18 mouse cellular contexts compared by ENCODE assay signal in the genomic region with DNA sequence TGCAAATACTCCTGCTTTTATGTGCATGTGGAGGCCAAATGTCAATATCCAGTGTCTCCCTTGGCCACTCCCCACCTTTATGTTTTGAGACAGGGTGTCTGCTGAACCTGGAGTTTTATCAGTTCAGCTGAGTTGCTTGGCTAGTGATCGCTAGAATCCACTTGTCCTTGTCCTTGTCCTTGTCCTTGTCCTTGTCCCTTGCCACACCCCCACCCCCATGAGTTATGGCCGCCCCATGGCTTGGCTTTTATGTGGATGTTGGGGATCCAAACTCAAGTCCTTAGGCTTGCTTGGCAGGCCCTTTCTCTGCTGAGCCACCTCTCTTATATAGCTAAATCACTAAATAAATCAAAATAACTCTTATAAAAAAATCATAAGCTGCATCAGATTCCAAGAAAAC. TPM values are rescaled to one million over a fixed set of nuclear protein-coding genes. Genes with fewer than 3 reads are reported as not detected.
A peak's percentile ranks its signal among the peaks of the same experiment; 100 is the strongest.
DNase-seq lines count a peak whose midpoint lies in the region; ATAC-seq and TF ChIP-seq lines count a peak whose summit lies in the region.
"Had no signal": no experiment of that assay in that cellular context is flagged by ENCODE, and none has a peak within 500 bp of the region (broad histone marks: within the 10 kb centered on the region; RNA-seq: fewer than 3 reads in every experiment).

No protein-coding gene starts in this region.

- peaks cover 22% of the 10 kb centered on the region; the same call in 1 of the 2 replicates for H3K4me1 ChIP-seq in lung, postnatal 0 days (ENCODE audit: insufficient read depth, low read depth, low read length)
- H3K4me1 ChIP-seq in intestine, embryonic 16.5 days (ENCODE audit: control insufficient read depth, insufficient read depth, low read length) = peaks cover 40% of the 10 kb centered on the region

- no peak for TF ChIP-seq CTCF in gastrocnemius, adult 2 months (IDR thresholded peaks at IDR 0.05)
- no peak for TF ChIP-seq CTCF in lung, postnatal 0 days (IDR thresholded peaks at IDR 0.05)

- H3K9ac ChIP-seq in lung, postnatal 0 days (replicated peaks; ENCODE audit: low read depth) = no peak overlapping the region
- no peak overlapping the region for H3K9ac ChIP-seq in intestine, embryonic 16.5 days (ENCODE audit: low read depth, low read length)

- intact Hi-C loops in gastrocnemius, adult 2 months (cut with DNase I) = no loop called here

- WGBS in lung, postnatal 0 days = 65% methylated on average over 2 of the region's 2 CpGs
- 72% methylated on average over 2 of the region's 2 CpGs for WGBS in intestine, embryonic 16.5 days

- H3K27me3 ChIP-seq in lung, postnatal 0 days (replicated peaks; ENCODE audit: insufficient read depth, low read length) = no peaks in the 10 kb centered on the region
- no peaks in the 10 kb centered on the region for H3K27me3 ChIP-seq in intestine, embryonic 16.5 days (replicated peaks; ENCODE audit: control insufficient read depth, insufficient read depth, low read length)
- H3K27me3 ChIP-seq: megakaryocyte, embryonic 14.5 days; Patski had no signal

- H3K36me3 ChIP-seq in lung, postnatal 0 days (ENCODE audit: insufficient read depth, low read length) = 0 out of 2 replicates have a peak, but pooled peaks cover 4% of the 10 kb centered on the region
- no peaks in the 10 kb centered on the region for H3K36me3 ChIP-seq in intestine, embryonic 16.5 days (ENCODE audit: control insufficient read depth, insufficient read depth, low read length)

- TF ChIP-seq EP300 in lung, postnatal 0 days (IDR thresholded peaks at IDR 0.05) = no peak

- no peak for ATAC-seq in lung, postnatal 0 days
- no peak; the same call in 1 of the 2 replicates for ATAC-seq in intestine, embryonic 16.5 days
- no peak for ATAC-seq in CD4-positive, CD25-positive, alpha-beta regulatory T cell, adult 4 months
- ATAC-seq: activated CD4-positive, CD25-positive, alpha-beta regulatory T cell, adult 4 months; hindbrain, embryonic 16.5 days; midbrain, embryonic 16.5 days; Patski had no signal

- H3K9me3 ChIP-seq in lung, postnatal 0 days (ENCODE audit: low read length) = no peaks in the 10 kb centered on the region
- no peaks in the 10 kb centered on the region for H3K9me3 ChIP-seq in intestine, embryonic 16.5 days (ENCODE audit: control insufficient read depth, low read length)
- H3K9me3 ChIP-seq: megakaryocyte, embryonic 14.5 days had no signal

- H3K27ac ChIP-seq in gastrocnemius, adult 2 months = no peak overlapping the region
- peak overlapping the region; percentile 26; the same call in 1 of the 2 replicates for H3K27ac ChIP-seq in lung, postnatal 0 days (ENCODE audit: low read length)
- H3K27ac ChIP-seq in intestine, embryonic 16.5 days (ENCODE audit: low read length) = peak overlapping the region; percentile 74

- no peak overlapping the region for H3K4me2 ChIP-seq in lung, postnatal 0 days (replicated peaks; ENCODE audit: low read depth, low read length)
- H3K4me2 ChIP-seq in intestine, embryonic 16.5 days (ENCODE audit: low read depth, low read length) = no peak overlapping the region

- peak; percentile 7 for DNase-seq in gastrocnemius, adult 2 months
- DNase-seq in gastrocnemius, postnatal 10 days = no peak
- no peak for DNase-seq in lung, postnatal 0 days (ENCODE audit: low spot score)
- no peak for DNase-seq in lung, adult 18-20 months
- DNase-seq in urinary bladder, postnatal 14 days (ENCODE audit: low spot score) = no peak
- DNase-seq: B cell, adult 2 months; gastrocnemius, postnatal 36 days; heart, postnatal 10 days; kidney, adult 9 months; kidney, postnatal 36 days; left cerebral cortex, postnatal 4 days had no signal

- H3K4me3 ChIP-seq in gastrocnemius, adult 2 months = no peak overlapping the region
- no peak overlapping the region for H3K4me3 ChIP-seq in lung, postnatal 0 days (ENCODE audit: low read depth, low read length)
- no peak overlapping the region for H3K4me3 ChIP-seq in intestine, embryonic 16.5 days (ENCODE audit: low read length)
- H3K4me3 ChIP-seq: megakaryocyte, embryonic 14.5 days had no signal

RNA-seq across cellular contexts. Expression of a gene that starts 29.6 kb away (rescaled TPM):
- 1 to 10 TPM; 4.3 to 6.4 TPM for total RNA-seq in gastrocnemius, adult 2 months (2021)
- 10 to 100 TPM; 14.4 to 18.6 TPM for total RNA-seq in gastrocnemius, postnatal 10 days (2021)
- polyA plus RNA-seq in lung, postnatal 0 days (2015; fragmentation: Nextera tagmentation; extraction: Ambion mirVana) = 22.8 and 25.2 TPM in 2 replicates
- polyA plus RNA-seq in intestine, embryonic 16.5 days (2015; fragmentation: Nextera tagmentation; extraction: Ambion mirVana) = 11.5 and 15.1 TPM in 2 replicates
- 10 to 100 TPM; 14.8 to 25.8 TPM for polyA plus RNA-seq in CD4-positive, CD25-positive, alpha-beta regulatory T cell, adult 4 months (2017; shearing (Covaris generic))
